In the genomic region with DNA sequence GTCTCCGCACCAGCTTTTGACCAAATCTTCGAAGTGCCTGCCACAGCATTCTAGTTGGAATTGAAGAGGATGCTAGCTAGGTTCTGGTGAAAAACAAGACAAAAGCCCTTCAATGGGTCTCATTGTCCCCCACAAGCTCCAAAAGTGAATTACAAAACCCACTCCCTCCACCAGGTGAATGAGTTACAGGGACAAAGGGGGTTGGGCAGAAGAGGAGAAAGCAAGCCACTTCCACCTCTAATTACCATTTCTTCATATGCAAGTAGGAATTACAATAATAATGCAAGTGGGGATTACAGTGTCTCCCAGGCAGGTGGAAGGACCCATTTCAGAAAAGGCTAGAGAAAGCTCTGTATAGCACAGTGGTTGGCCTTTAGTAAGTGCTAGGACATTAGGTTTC, we compare ENCODE assay signal across 16 mouse cellular contexts. TPM values are rescaled to one million over a fixed set of nuclear protein-coding genes. Genes with fewer than 3 reads are reported as not detected.
A peak's percentile ranks its signal among the peaks of the same experiment; 100 is the strongest.
DNase-seq lines count a peak whose midpoint lies in the region; ATAC-seq and TF ChIP-seq lines count a peak whose summit lies in the region.
"Had no signal": no experiment of that assay in that cellular context is flagged by ENCODE, and none has a peak within 500 bp of the region (broad histone marks: within the 10 kb centered on the region; RNA-seq: fewer than 3 reads in every experiment).

No protein-coding gene starts in this region.

- peaks cover 18% of the 10 kb centered on the region for H3K27me3 ChIP-seq in hindbrain, embryonic 13.5 days
- peaks cover 22% of the 10 kb centered on the region; the same call in 1 of the 2 replicates for H3K27me3 ChIP-seq in hindbrain, embryonic 12.5 days
- H3K27me3 ChIP-seq in midbrain, embryonic 14.5 days (ENCODE audit: control insufficient read depth, insufficient read depth, low read length): no peaks in the 10 kb centered on the region; the same call in 1 of the 2 replicates
- no peaks in the 10 kb centered on the region; the same call in 1 of the 2 replicates for H3K27me3 ChIP-seq in midbrain, embryonic 16.5 days (ENCODE audit: control insufficient read depth, insufficient read depth, low read depth, low read length)
- H3K27me3 ChIP-seq in myocyte (ENCODE audit: control insufficient read depth, insufficient read depth, insufficient read length): no peaks in the 10 kb centered on the region

- H3K4me2 ChIP-seq in hindbrain, embryonic 13.5 days: peak overlapping the region; percentile 56; the same call in 1 of the 2 replicates
- no peak overlapping the region for H3K4me2 ChIP-seq in hindbrain, embryonic 12.5 days (replicated peaks)
- H3K4me2 ChIP-seq in midbrain, embryonic 14.5 days (ENCODE audit: low read length): peak overlapping the region; percentile 57
- no peak overlapping the region for H3K4me2 ChIP-seq in midbrain, embryonic 16.5 days (ENCODE audit: low read length)
- H3K4me2 ChIP-seq in myocyte (ENCODE audit: low read depth): no peak overlapping the region

- no peak for ATAC-seq in hindbrain, embryonic 13.5 days (ENCODE audit: low FRiP score)
- no peak for ATAC-seq in hindbrain, embryonic 12.5 days (ENCODE audit: low FRiP score)
- no peak for ATAC-seq in midbrain, embryonic 14.5 days (ENCODE audit: low FRiP score, low TSS enrichment)
- no peak for ATAC-seq in midbrain, embryonic 16.5 days
- ATAC-seq: inflammation-experienced regulatory T-cells, adult 6 months had no signal

- H3K36me3 ChIP-seq in hindbrain, embryonic 13.5 days: no peaks in the 10 kb centered on the region
- H3K36me3 ChIP-seq in hindbrain, embryonic 12.5 days: no peaks in the 10 kb centered on the region
- no peaks in the 10 kb centered on the region for H3K36me3 ChIP-seq in midbrain, embryonic 14.5 days (ENCODE audit: control insufficient read depth, insufficient read depth, low read length)
- no peaks in the 10 kb centered on the region for H3K36me3 ChIP-seq in midbrain, embryonic 16.5 days (ENCODE audit: control insufficient read depth, insufficient read depth, low read length)
- no peaks in the 10 kb centered on the region for H3K36me3 ChIP-seq in myocyte (ENCODE audit: control insufficient read depth, insufficient read depth)
- H3K36me3 ChIP-seq: heart, embryonic 10.5 days; liver, embryonic 13.5 days had no signal

- DNase-seq in midbrain, embryonic 14.5 days: no peak
- DNase-seq in frontal cortex, postnatal 25 days (ENCODE audit: low spot score in 2 of 2): no peak
- DNase-seq: cerebellum, adult 11 months; gastrocnemius, postnatal 10 days; liver, embryonic 13.5 days; lung, postnatal 10 days; right cerebral cortex, postnatal 25 days; thymus, postnatal 14 days had no signal

- 36% methylated on average over 2 of the region's 2 CpGs for WGBS in hindbrain, embryonic 13.5 days
- WGBS in hindbrain, embryonic 12.5 days: 57% methylated on average over 2 of the region's 2 CpGs
- WGBS in midbrain, embryonic 14.5 days: 61% methylated on average over 2 of the region's 2 CpGs
- 72% methylated on average over 2 of the region's 2 CpGs for WGBS in midbrain, embryonic 16.5 days

- H3K4me1 ChIP-seq in hindbrain, embryonic 13.5 days (replicated peaks): 0 out of 2 replicates have a peak, but pooled peaks cover 3% of the 10 kb centered on the region
- H3K4me1 ChIP-seq in hindbrain, embryonic 12.5 days: peaks cover 4% of the 10 kb centered on the region; the same call in 1 of the 2 replicates
- 0 out of 2 replicates have a peak, but pooled peaks cover 3% of the 10 kb centered on the region for H3K4me1 ChIP-seq in midbrain, embryonic 14.5 days (ENCODE audit: control insufficient read depth, insufficient read depth, low read length)
- H3K4me1 ChIP-seq in midbrain, embryonic 16.5 days (ENCODE audit: control insufficient read depth, insufficient read depth, low read length): no peaks in the 10 kb centered on the region
- H3K4me1 ChIP-seq in cortical plate, adult 2 months (ENCODE audit: control insufficient read depth, insufficient read depth, low read length): no peaks in the 10 kb centered on the region
- H3K4me1 ChIP-seq: heart, embryonic 10.5 days; liver, embryonic 13.5 days had no signal

- no peaks in the 10 kb centered on the region for H3K9me3 ChIP-seq in hindbrain, embryonic 13.5 days
- H3K9me3 ChIP-seq in hindbrain, embryonic 12.5 days (replicated peaks): no peaks in the 10 kb centered on the region
- H3K9me3 ChIP-seq in midbrain, embryonic 14.5 days (ENCODE audit: control insufficient read depth, low read length): no peaks in the 10 kb centered on the region
- H3K9me3 ChIP-seq in midbrain, embryonic 16.5 days (replicated peaks; ENCODE audit: control insufficient read depth, low read length, poor library complexity, severe bottlenecking): no peaks in the 10 kb centered on the region
- H3K9me3 ChIP-seq: heart, embryonic 10.5 days; liver, embryonic 13.5 days had no signal

- TF ChIP-seq CTCF in cortical plate, adult 2 months (IDR thresholded peaks at IDR 0.05; ENCODE audit: extremely low read depth, insufficient read depth, low read length): no peak

- no peaks in the 10 kb centered on the region for H3K79me2 ChIP-seq in myocyte (ENCODE audit: control insufficient read depth, insufficient read depth)

- H3ac ChIP-seq in myocyte (ENCODE audit: control insufficient read depth, insufficient read length): no peak overlapping the region

- no peak for TF ChIP-seq POLR2A in cortical plate, adult 2 months (IDR thresholded peaks at IDR 0.05; ENCODE audit: extremely low read depth, insufficient read depth, low read length)
- no peak for TF ChIP-seq POLR2A in myocyte (IDR thresholded peaks at IDR 0.05; ENCODE audit: insufficient read length, low read depth)

- H3K9ac ChIP-seq in hindbrain, embryonic 13.5 days: no peak overlapping the region
- H3K9ac ChIP-seq in hindbrain, embryonic 12.5 days: no peak overlapping the region
- H3K9ac ChIP-seq in midbrain, embryonic 14.5 days (replicated peaks; ENCODE audit: low read length): no peak overlapping the region
- H3K9ac ChIP-seq in midbrain, embryonic 16.5 days (ENCODE audit: low read depth, low read length): no peak overlapping the region
- H3K9ac ChIP-seq: liver, embryonic 13.5 days had no signal

- H3K27ac ChIP-seq in hindbrain, embryonic 13.5 days: no peak overlapping the region
- H3K27ac ChIP-seq in hindbrain, embryonic 12.5 days: no peak overlapping the region
- H3K27ac ChIP-seq in midbrain, embryonic 14.5 days (replicated peaks; ENCODE audit: low read depth, low read length): no peak overlapping the region
- no peak overlapping the region for H3K27ac ChIP-seq in midbrain, embryonic 16.5 days (ENCODE audit: low read length)
- H3K27ac ChIP-seq in cortical plate, adult 2 months (ENCODE audit: insufficient read depth, low read length): no peak overlapping the region
- H3K27ac ChIP-seq: heart, embryonic 10.5 days; left cerebral cortex, adult 2 months; liver, embryonic 13.5 days had no signal

- H3K4me3 ChIP-seq in hindbrain, embryonic 13.5 days: no peak overlapping the region
- no peak overlapping the region for H3K4me3 ChIP-seq in hindbrain, embryonic 12.5 days
- H3K4me3 ChIP-seq in midbrain, embryonic 14.5 days (replicated peaks; ENCODE audit: low read depth, low read length): no peak overlapping the region
- no peak overlapping the region for H3K4me3 ChIP-seq in midbrain, embryonic 16.5 days (ENCODE audit: low read depth, low read length)
- H3K4me3 ChIP-seq in cortical plate, adult 2 months (ENCODE audit: insufficient read depth, low read length): peak overlapping the region; percentile 27; the same call in 1 of the 2 replicates
- peak overlapping the region; percentile 17 for H3K4me3 ChIP-seq in myocyte

TF ChIP-seq in myocyte, 11 proteins besides CTCF, POLR2A, EP300 and RAD21:
- TF ChIP-seq TCF3 (IDR thresholded peaks at IDR 0.05; ENCODE audit: insufficient read length, low read depth) (no peak), MYOD1 (IDR thresholded peaks at IDR 0.05; ENCODE audit: control insufficient read depth in 1 of 3, insufficient read length in 2 of 3, low read depth in 2 of 3) (no peak), MAX (IDR thresholded peaks at IDR 0.05; ENCODE audit: low read depth) (no peak), TCF12 (IDR thresholded peaks at IDR 0.05; ENCODE audit: insufficient read depth, poor library complexity, severe bottlenecking) (no peak), SRF (IDR thresholded peaks at IDR 0.05; ENCODE audit: control insufficient read depth, insufficient read length, low read depth) (no peak), REST (IDR thresholded peaks at IDR 0.05; ENCODE audit: insufficient read depth, insufficient read length) (no peak), USF1 (IDR thresholded peaks at IDR 0.05; ENCODE audit: low read depth) (no peak), E2F4 (IDR thresholded peaks at IDR 0.05; ENCODE audit: insufficient read depth) (no peak), CEBPB (IDR thresholded peaks at IDR 0.05; ENCODE audit: insufficient read depth, poor library complexity, severe bottlenecking) (no peak), MYOG (IDR thresholded peaks at IDR 0.05; ENCODE audit: control insufficient read depth in 1 of 3, insufficient read depth in 1 of 3, insufficient read length in 2 of 3, low read depth in 2 of 3) (no peak), POLR2AphosphoS2 (IDR thresholded peaks at IDR 0.05; ENCODE audit: insufficient read length, low read depth) (no peak)

RNA-seq across cellular contexts. Expression of a gene that starts 1.6 kb away (rescaled TPM):
- polyA plus RNA-seq in hindbrain, embryonic 13.5 days (2015; fragmentation: Nextera tagmentation; extraction: Ambion mirVana): 1.1 and 1.5 TPM in 2 replicates
- polyA plus RNA-seq in hindbrain, embryonic 12.5 days (2016; fragmentation: Nextera tagmentation; extraction: Ambion mirVana): 0.71 and 0.82 TPM in 2 replicates
- polyA plus RNA-seq in midbrain, embryonic 14.5 days (2014; fragmentation: Nextera tagmentation; extraction: Ambion mirVana): 2.5 and 4.5 TPM in 2 replicates
- 9.3 and 20.2 TPM in 2 replicates for polyA plus RNA-seq in midbrain, embryonic 16.5 days (2015; fragmentation: Nextera tagmentation; extraction: Ambion mirVana)
- polyA plus RNA-seq in cortical plate, adult 2 months (2012; rRNA removed): 8.6 and 9.3 TPM in 2 replicates
- polyA plus RNA-seq in myocyte (2012; fragmentation: generic; extraction: Trizol): 19.0 TPM

RNA-seq across cellular contexts. Expression of a gene that starts 24.7 kb away (rescaled TPM):
- 0.06 TPM in 1 of 2 replicates, not detected in the other for polyA plus RNA-seq in hindbrain, embryonic 13.5 days (2015; fragmentation: Nextera tagmentation; extraction: Ambion mirVana)
- 0.12 and 0.21 TPM in 2 replicates for polyA plus RNA-seq in hindbrain, embryonic 12.5 days (2016; fragmentation: Nextera tagmentation; extraction: Ambion mirVana)
- 0.08 TPM in 1 of 2 replicates, not detected in the other for polyA plus RNA-seq in midbrain, embryonic 14.5 days (2014; fragmentation: Nextera tagmentation; extraction: Ambion mirVana)
- polyA plus RNA-seq in midbrain, embryonic 16.5 days (2015; fragmentation: Nextera tagmentation; extraction: Ambion mirVana): 0.10 and 0.11 TPM in 2 replicates
- 0.08 and 0.17 TPM in 2 replicates for polyA plus RNA-seq in cortical plate, adult 2 months (2012; rRNA removed)
- not detected for polyA plus RNA-seq in myocyte (2012; fragmentation: generic; extraction: Trizol)
- polyA plus RNA-seq: liver, embryonic 13.5 days had no signal

Comparison
In these comparisons a context has a peak if more than half of its experiments do, and no peak if none do; other contexts are left out.
1. H3K4me2 ChIP-seq: peak in hindbrain, embryonic 13.5 days (single experiment) and midbrain, embryonic 14.5 days (single experiment); none in hindbrain, embryonic 12.5 days (single experiment), midbrain, embryonic 16.5 days (single experiment) and myocyte (single experiment).
2. H3K4me3 ChIP-seq: peak in cortical plate, adult 2 months (single experiment) and myocyte (single experiment); none in hindbrain, embryonic 13.5 days (single experiment), hindbrain, embryonic 12.5 days (single experiment), midbrain, embryonic 14.5 days (single experiment) and midbrain, embryonic 16.5 days (single experiment).